Mouse (Mus musculus) liver, postnatal 0 days (tissue): ENCODE measurements around the gene Pak2.

Source experiments
- CTCF ChIP-seq: sonication (generic); IDR thresholded peaks from 2 replicates; pipeline ENCODE4 v1.5.1; 2016; ENCODE audit warnings: antibody characterized with exemption, low read depth
- EP300 ChIP-seq: IDR thresholded peaks from 2 replicates; pipeline ENCODE4 v1.6.1; 2016; ENCODE audit warnings: antibody characterized with exemption, low read depth, mild to moderate bottlenecking

- TF ChIP-seq EP300: no peak
- no peak for TF ChIP-seq CTCF
Observed at GRCm38 (mm10) chr16:32116186-32116585, 37.0 kb upstream of the Pak2 start.
